Mouse (Mus musculus): Measurements from ENCODE around the gene Ina.

- no peak for TF ChIP-seq CTCF (IDR thresholded peaks at IDR 0.05; ENCODE audit: borderline replicate concordance, control insufficient read depth, extremely low read depth, insufficient read depth, low read length, poor library complexity)
- TF ChIP-seq POLR2A (IDR thresholded peaks at IDR 0.05; ENCODE audit: control insufficient read depth, extremely low read depth, insufficient read depth, low read length, poor library complexity) = no peak
Observed at GRCm38 (mm10) chr19:46983352-46983965, 31.0 kb upstream of the Ina start.
